Mouse (Mus musculus) right cerebral cortex, postnatal 4 days (tissue): Measurements from ENCODE around the gene Ttc41.

Experiments
- DNase-seq: peaks from one replicate; pipeline ENCODE4 v3.0.0-alpha.2; 2022

The Ttc41 gene

DNA sequence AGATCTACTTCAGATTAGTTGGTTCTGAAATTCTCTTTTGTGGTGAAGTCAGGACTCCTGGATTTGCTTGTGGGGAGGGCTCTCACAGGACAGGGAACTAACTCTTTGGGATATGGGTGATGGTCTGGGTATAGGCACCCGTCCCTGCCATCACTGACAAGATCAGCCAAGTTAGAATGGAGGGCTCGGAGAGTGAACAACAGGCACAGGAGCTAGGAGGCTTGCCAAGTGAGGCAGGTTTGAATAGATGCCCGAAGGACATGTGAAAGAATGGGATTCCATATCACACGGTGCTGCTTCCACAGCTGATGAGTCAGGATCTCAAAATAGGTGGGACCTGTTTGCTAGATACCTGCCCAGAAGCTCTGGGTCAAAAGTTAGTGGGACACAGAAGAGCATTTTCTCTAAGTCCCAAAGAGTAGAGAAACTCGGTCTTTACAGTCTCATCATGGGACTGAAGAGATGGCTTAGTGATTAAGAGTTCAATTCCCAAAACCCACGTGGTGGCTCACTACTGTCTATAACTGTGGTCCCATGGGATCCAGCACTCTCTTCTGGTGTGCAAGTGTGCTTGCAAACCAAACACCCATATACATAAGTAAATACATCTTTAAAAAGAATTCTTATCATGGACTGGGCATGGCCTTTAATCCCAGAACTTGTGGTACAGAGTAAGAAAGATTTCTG, 50.3 kb downstream of the Ttc41 start:
- no peak for DNase-seq

GRCm38 (mm10) chr10:86757724-86758123, 52.1 kb downstream of the Ttc41 start:
- DNase-seq, result no peak

- DNase-seq, result no peak
Measured at GRCm38 (mm10) chr10:86758211-86758610, 52.6 kb downstream of the Ttc41 start.

DNA sequence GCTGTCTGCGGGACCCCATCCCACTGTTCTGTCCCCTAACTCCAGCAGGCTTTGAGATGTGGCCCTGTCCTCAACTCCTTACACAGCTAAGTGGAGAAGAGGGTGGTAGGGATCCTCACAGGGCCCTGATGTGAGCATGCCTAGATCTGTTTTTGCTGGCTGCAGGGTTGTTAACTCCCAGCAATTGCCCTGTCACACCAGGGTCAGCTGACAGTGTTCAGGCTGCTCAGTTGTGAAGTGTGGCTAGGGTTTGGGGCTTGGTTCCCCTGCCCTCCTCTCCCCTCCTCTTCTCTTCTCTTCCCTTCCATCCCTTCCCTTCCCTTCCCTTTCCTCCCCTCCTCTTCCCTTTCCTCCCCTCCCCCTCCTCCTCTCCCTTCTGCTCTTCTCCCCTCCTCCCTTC, 55.6 kb downstream of the Ttc41 start:
- DNase-seq, result no peak

- no peak for DNase-seq
Measured at GRCm38 (mm10) chr10:86761722-86762383, 56.2 kb downstream of the Ttc41 start.

- DNase-seq, result no peak
Measured at GRCm38 (mm10) chr10:86762384-86762730, 56.7 kb downstream of the Ttc41 start.

- no peak for DNase-seq
Measured at GRCm38 (mm10) chr10:86763672-86764071, 58.1 kb downstream of the Ttc41 start, which contains the start of gene Gm49358. Gene Gm49358, plus strand, starts transcription at chr10:86763972.

- DNase-seq, result no peak
Measured at GRCm38 (mm10) chr10:86765344-86765966, 59.8 kb downstream of the Ttc41 start.

- no peak for DNase-seq
Measured at GRCm38 (mm10) chr10:86769216-86769615, 63.6 kb downstream of the Ttc41 start.

GRCm38 (mm10) chr10:86769797-86770196, 64.2 kb downstream of the Ttc41 start:
- no peak for DNase-seq

- no peak for DNase-seq
Measured at GRCm38 (mm10) chr10:86771701-86772100, 66.1 kb downstream of the Ttc41 start.

GRCm38 (mm10) chr10:86772231-86772631, 66.6 kb downstream of the Ttc41 start:
- DNase-seq, result no peak

- no peak for DNase-seq
Measured at GRCm38 (mm10) chr10:86773360-86773759, 67.7 kb downstream of the Ttc41 start.

DNA sequence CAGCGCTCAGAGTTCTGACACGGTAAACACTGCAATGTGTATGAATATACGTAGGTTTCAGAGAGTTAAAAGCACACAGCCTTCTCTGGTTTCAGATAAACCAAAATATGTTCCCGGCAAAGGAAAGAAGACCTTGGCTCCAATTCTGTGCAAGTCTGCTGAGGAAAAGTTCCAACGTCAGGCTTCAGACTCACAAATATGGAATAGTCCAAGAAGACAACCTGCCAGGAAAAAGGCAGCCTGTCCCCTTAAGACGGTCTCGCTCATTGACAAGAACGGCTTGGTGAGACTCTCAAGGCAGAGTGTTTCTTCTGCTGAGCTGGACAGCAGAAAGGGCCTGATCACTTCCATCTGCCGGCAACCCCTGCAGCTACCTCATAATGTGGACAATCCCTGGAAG, 70.7 kb downstream of the Ttc41 start:
- no peak for DNase-seq

GRCm38 (mm10) chr10:86777614-86778319, 72.2 kb downstream of the Ttc41 start:
- no peak for DNase-seq

- peak; percentile 90 for DNase-seq
Measured at GRCm38 (mm10) chr10:86778398-86779116, 72.9 kb downstream of the Ttc41 start, which contains the start of gene Nt5dc3. Gene Nt5dc3, plus strand, starts transcription at chr10:86779005.

GRCm38 (mm10) chr10:86779117-86779755, 73.6 kb downstream of the Ttc41 start:
- DNase-seq, result no peak

DNA sequence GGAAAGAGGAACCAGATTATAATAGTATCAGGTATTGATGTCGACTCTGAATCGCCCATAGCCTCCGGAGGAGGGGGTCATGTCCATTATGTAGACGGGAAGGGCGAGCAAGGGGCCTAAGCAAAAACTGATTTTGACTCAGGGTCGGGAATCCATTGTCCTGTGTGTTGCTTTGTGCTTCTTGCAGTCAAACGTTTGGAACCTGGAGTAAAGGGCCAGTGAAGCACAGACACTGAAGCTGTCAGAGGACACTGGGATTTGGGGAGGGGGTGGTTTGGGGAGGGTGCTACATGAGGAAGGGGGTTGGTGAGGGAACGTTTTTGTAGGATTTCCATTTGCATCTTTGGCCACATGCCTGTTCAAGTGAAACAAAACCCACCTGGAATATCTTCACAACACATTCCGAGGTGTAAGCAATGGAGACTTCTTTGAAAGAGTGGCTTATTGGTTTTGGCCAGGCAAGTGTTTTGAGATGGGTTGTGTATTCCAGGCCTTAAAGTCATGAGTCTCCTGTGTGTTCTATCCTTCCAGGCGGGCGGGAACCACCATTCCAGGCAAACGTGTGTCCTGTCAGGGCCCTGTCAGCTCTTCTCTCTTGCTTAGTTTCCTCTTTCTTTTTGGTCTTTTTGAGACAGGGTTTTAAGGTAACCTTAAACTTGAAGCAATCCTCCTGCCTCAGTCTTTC, 74.3 kb downstream of the Ttc41 start:
- DNase-seq, result no peak

- no peak for DNase-seq
Measured at GRCm38 (mm10) chr10:86781641-86782040, 76.0 kb downstream of the Ttc41 start.

DNA sequence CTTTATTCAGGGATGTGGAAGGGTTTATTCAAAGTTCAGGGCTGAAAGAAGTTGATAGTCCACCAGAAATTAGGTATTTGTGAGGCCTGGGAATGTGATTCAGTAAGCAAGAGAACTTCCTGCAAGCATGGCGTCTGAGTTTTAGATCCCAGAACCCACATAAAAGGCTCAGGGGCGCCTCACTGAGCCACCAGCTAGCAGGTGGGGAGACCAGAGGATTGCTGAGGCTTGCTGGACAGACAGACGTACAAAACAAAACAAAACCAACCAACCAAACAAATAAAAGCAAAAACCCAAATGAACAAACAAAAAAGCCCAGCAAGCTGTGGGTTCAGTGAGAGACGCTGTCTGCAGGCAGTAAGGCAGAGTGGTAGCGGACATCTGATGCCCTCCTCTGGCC, 77.0 kb downstream of the Ttc41 start:
- no peak for DNase-seq

- DNase-seq, result no peak
Measured at GRCm38 (mm10) chr10:86783561-86783960, 78.0 kb downstream of the Ttc41 start.
